Mouse (Mus musculus): ENCODE data around the gene Dbp.
A peak's percentile ranks its signal among the peaks of the same experiment; 100 is the strongest.

The Dbp gene

GRCm38 (mm10) chr7:45711316-45712021, 6.6 kb downstream of the Dbp start:
- no peak for DNase-seq (ENCODE audit: low spot score)

- DNase-seq (ENCODE audit: low spot score): peak; percentile 83
Measured at GRCm38 (mm10) chr7:45712022-45712757, 7.3 kb downstream of the Dbp start.

- no peak for DNase-seq (ENCODE audit: low spot score)
Measured at GRCm38 (mm10) chr7:45713396-45713795, 8.5 kb downstream of the Dbp start.

GRCm38 (mm10) chr7:45713881-45714520, 9.1 kb downstream of the Dbp start:
- DNase-seq (ENCODE audit: low spot score): no peak

DNA sequence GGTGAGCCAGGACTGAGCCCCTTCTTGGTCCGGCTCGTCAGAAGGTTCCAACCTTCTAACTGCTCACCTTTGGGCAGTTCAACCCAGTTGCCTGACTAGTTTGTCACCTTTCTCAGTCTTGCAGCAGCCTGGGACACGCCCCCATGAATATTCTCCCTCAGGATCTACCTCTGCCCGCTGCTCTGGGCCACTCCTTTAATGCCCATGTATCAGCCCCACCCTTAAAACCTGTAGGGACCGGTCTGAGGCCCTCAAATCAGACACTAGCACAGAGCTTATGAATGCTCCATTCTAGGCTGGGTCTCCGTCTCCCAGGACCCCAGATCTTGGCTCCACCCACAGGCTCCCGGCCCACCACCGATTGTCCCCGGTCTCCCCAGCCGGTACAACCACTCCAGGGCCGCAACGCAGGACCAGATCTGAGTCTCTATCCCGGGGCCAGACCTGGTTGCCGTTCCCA, 9.8 kb downstream of the Dbp start:
- DNase-seq (ENCODE audit: low spot score): no peak

GRCm38 (mm10) chr7:45715090-45715708, 10.3 kb downstream of the Dbp start, which contains the start of gene Rpl18:
TSS of gene Rpl18 (plus strand) at chr7:45715457.
- DNase-seq (ENCODE audit: low spot score): peak; percentile 98

DNA sequence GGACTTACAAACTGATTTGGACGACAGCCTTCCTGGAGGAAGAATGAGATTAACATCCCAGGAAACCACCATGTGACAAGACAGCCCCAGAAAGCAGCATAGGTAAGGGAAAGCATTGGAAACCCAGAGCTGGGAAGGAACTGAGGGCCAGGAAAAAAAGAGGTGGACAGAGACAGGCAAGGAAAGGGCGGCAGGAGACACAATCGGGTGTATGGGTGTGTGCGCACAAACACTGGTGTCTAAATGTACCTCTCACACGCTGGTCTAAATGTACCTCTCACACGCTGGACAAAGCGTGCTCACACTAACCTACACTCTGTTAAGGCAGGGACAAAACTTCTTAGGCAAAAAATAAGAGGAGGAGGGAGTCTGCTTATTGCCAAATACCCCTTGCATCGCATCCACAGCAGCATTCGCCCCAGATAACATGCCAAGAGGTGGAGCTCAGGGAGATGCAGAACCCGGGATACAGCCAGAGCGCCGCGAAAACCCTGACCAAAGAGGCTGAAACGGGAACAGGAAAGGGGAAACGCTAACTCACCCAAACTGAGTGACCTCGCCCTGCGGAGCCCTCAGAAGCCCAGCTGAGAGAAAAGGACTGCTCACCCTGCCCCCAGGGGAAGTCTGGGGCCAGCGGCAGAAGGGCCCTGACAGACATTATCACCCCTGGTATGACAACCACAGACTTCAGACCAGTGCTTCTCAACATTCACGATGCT, 11.0 kb downstream of the Dbp start:
- DNase-seq (ENCODE audit: low spot score): no peak

DNA sequence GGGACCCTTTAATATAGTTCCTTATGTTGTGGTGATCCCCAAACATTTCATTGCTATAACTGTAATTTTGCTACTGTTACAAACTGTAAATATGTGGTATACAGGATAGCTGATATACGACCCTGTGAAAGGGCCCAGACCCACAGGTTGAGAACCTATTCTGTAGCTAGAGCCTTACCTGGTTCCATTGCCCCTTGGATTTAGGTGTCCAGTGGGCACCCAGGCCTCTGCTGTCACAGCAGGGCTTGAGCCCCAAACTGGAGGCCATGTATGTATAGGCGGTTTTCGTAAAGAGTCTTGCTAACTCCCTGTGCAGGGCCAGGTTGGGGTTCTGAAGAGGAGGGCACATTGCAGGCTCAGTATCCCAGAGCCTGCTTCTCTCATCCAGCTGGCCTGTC, 11.6 kb downstream of the Dbp start:
- DNase-seq (ENCODE audit: low spot score): no peak

DNA sequence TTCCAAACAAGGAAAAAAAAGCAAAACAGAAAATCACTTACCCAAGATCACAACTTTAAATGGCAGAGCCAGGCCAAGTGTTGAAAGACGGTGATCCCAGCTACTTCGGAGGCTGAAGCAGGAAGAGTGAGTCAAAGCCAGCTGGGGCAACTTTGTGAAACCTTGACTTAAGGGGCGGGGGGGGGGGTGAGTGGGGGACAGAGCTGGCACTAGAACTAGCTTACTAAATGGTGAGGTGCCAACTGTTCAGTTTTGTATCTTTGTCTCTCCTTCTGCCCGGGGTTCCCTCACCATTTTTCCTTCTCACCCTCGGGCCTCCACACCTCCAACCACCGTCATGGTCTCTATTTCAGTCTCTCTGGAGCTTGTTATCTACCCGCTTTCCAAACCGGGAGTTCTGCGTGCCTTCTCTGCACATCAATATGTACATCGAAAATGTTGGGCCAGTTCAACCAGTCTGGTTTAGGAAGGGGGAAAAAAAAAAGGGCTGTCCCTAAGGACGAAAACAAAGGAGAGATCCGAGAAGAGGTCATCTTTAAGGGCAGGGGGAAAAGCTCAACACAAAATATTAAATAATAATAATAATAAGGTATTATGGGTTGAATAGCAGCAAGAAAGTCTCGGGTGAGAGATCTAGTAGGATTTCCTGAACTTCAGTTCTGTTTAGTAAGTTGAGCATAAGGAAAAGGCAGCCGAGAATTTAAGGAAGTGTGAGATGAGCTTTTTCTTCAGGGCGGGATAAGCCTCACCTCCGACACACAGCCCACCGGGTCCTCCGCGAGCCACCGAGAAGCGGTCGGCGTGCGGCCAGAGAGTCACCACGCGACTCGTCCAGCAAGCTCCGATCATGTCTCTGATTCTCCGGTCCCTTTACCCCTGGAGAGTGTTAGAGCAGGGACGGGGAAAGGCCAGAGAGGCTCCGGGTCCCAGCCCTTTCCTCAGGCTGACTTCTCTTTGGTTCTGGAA, 12.3 kb downstream of the Dbp start:
- DNase-seq (ENCODE audit: low spot score): no peak

DNA sequence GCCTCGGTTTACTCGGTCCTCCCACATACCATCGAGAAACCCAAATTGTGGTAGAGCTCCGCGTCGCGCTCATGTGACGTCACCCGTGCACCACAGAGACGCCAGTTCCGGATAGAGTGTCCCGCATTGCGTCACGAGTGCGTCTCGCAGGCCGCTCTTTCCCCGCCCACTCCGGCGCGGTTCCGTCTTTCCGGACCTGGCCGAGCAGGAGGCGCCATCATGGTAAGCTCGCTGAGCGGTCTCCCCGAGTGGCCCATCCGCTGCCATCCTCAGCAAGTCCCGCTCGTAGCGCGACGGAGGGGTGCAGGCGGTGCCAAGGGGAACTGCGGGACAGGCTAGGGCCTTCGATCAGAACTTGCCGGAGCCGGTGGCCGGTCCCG, 13.0 kb downstream of the Dbp start, which contains the start of gene Sphk2:
Sphk2 (minus strand) TSS at position 85 of the 380 bp plus-strand sequence.
- DNase-seq (ENCODE audit: low spot score): peak; percentile 97

DNA sequence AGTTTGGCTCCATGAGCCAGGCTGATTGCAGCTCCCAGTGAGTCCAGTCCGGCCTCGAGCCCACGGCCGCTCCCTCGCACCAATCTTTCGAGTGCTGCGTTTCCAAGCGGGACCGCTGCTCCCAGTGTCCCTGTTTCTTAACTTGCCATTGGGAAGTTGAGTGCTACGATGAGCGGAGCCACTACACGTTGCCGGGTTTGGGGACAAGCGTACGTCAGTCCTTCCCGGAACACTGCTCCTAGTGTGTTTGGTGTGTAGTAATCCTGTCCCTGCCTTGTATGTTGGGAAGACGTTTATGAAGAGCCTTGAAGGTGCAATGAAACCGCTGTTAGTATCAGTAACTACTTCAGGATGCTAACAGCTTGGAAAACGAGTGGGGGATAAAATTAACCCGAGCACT, 13.4 kb downstream of the Dbp start:
- no peak for DNase-seq (ENCODE audit: low spot score)

DNA sequence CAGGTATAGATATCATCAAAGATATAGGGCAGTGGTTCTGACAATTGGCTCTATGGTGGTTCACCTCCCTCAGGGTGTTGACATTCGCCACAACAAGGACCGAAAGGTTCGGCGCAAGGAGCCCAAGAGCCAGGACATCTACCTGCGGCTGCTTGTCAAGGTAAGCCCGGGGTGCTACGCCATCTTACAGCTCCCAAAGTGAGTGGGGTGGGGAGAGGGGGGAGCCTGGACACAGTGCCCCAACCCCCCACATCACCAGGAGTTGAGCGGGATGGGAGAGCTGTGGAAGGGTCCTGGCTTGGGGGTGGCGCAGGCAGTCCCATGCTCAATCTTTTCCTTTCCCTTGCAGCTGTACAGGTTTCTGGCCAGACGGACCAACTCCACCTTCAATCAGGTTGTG, 14.3 kb downstream of the Dbp start:
- DNase-seq (ENCODE audit: low spot score): no peak

DNA sequence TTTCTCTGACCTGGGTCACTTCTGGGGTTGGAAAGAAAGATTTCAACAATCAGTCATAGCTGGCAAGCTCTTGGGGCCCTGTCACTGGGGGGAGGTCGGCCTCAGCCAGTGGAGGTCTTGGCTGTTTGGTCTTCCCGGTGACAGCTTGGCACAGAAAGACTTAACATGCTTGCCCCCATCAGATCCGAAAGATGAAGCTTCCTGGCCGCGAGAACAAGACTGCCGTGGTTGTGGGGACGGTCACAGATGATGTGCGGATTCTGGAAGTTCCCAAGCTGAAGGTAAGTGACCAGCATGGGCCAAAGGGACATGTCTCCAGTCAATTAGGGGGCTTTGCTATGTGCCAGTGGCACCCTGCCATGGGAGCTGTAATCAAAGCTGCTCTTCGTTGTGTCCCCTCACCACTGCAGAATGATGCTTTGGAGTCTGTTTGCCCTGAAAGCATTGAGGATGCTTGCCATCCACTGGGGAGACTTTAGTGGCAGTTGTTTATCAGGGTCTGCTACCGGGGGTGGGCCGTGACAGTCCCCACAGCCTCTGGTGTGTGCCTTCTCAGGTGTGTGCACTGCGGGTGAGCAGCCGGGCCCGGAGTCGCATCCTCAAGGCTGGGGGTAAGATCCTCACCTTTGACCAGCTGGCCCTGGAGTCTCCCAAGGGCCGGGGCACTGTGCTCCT, 15.0 kb downstream of the Dbp start:
- no peak for DNase-seq (ENCODE audit: low spot score)

GRCm38 (mm10) chr7:45720413-45721233, 15.7 kb downstream of the Dbp start, which contains the start of gene Fam83e:
TSS of gene Fam83e (plus strand) at chr7:45721212.
- DNase-seq (ENCODE audit: low spot score): no peak

GRCm38 (mm10) chr7:45721234-45721571, 16.3 kb downstream of the Dbp start:
- DNase-seq (ENCODE audit: low spot score): no peak

GRCm38 (mm10) chr7:45721642-45722347, 16.9 kb downstream of the Dbp start:
- no peak for DNase-seq (ENCODE audit: low spot score)

DNA sequence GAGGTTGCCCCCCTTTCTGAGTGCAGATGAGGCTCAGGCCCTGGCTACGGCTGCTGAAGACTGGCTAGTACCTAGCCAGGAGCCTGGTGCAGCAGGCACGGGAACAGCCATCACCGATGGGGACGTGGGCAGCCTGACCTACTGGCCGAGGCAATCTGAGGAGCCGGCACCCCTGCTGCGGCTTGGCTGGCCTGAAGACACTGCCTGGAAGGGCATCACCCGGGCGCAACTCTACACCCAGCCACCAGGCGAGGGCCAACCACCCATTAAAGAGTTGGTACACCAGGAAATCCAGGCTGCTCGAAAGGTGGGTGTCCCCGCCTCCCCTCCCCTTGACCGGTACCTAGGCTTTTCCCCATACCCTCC, 17.4 kb downstream of the Dbp start:
- no peak for DNase-seq (ENCODE audit: low spot score)

DNA sequence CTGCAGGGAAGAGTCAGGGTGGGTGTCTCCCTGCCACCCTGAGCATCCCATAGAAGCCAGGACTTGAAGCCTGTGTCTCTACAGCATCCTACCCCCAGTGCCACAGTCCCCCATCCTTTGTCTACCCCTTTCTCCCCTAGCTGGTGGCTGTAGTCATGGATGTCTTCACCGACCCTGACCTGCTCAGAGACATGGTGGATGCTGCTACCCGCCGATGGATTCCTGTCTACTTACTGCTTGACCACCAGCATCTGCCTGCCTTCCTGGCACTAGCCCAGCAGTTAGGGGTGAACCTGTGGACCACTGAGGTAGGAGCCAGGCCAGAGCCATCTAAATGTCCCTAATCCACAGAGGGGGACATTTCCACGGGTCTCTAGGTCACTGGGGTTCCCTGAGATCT, 18.4 kb downstream of the Dbp start:
- DNase-seq (ENCODE audit: low spot score): no peak

- DNase-seq (ENCODE audit: low spot score): no peak
Measured at GRCm38 (mm10) chr7:45723781-45724180, 18.9 kb downstream of the Dbp start.

Data from ovary, adult 18-20 months (tissue).